Mouse (Mus musculus) adrenal gland, adult 18-20 months (tissue): ENCODE results near the gene Btbd1. TPM values are rescaled to one million over a fixed set of nuclear protein-coding genes. Genes with fewer than 3 reads are reported as not detected.
"Not testable (repeated sequence)": the region's sequence is repeated elsewhere in the genome, so short reads cannot be mapped to it uniquely, and the experiment has no call there.

Experiments
- DNase-seq, 2 experiments: peaks; one replicate each; pipeline ENCODE4 v3.0.0; 2021 to 2022; ENCODE audit warnings: low spot score in 2 of 2
- total RNA-seq, 2 experiments: library from RNA; stranded (reverse); gene quantifications; 1 replicate in 1 of 2; 2 replicates in 1 of 2; pipeline ENCODE4 v1.2.3; 2021

The Btbd1 gene
- total RNA-seq, 2 experiments from 2014 or later: 118 to 124 TPM

GRCm38 (mm10) chr7:81850171-81850570, 20.9 kb upstream of the Btbd1 start:
- DNase-seq: no peak

GRCm38 (mm10) chr7:81849633-81850032, 20.4 kb upstream of the Btbd1 start:
- no peak for DNase-seq

- DNase-seq: no peak
These were observed 20.0 kb upstream of the Btbd1 start for GRCm38 (mm10) chr7:81849214-81849613.

- DNase-seq: no peak
These were observed 18.5 kb upstream of the Btbd1 start for GRCm38 (mm10) chr7:81847777-81848176.

GRCm38 (mm10) chr7:81847010-81847409, 17.8 kb upstream of the Btbd1 start:
- no peak for DNase-seq

- DNase-seq: no peak
These were observed 16.8 kb upstream of the Btbd1 start for GRCm38 (mm10) chr7:81846008-81846407.

GRCm38 (mm10) chr7:81845313-81845712, 16.1 kb upstream of the Btbd1 start:
- DNase-seq: no peak

GRCm38 (mm10) chr7:81844801-81845200, 15.6 kb upstream of the Btbd1 start:
- no peak for DNase-seq

GRCm38 (mm10) chr7:81843903-81844302, 14.7 kb upstream of the Btbd1 start:
- no peak for DNase-seq

GRCm38 (mm10) chr7:81842998-81843397, 13.8 kb upstream of the Btbd1 start:
- DNase-seq: no peak

- no peak for DNase-seq
These were observed 12.9 kb upstream of the Btbd1 start for GRCm38 (mm10) chr7:81842141-81842540.

- no peak for DNase-seq
These were observed 12.2 kb upstream of the Btbd1 start for GRCm38 (mm10) chr7:81841439-81841838.

- DNase-seq: no peak
These were observed 11.5 kb upstream of the Btbd1 start for GRCm38 (mm10) chr7:81840661-81841181.

- DNase-seq: no peak
These were observed 10.5 kb upstream of the Btbd1 start for GRCm38 (mm10) chr7:81839746-81840145.

- not testable (repeated sequence) for DNase-seq
These were observed 8.5 kb upstream of the Btbd1 start for GRCm38 (mm10) chr7:81837771-81838170.

GRCm38 (mm10) chr7:81835430-81835829, 6.2 kb upstream of the Btbd1 start:
- no peak for DNase-seq

GRCm38 (mm10) chr7:81834847-81835246, 5.6 kb upstream of the Btbd1 start:
- DNase-seq: no peak

GRCm38 (mm10) chr7:81828681-81829378, 401 bp downstream of the Btbd1 start:
- DNase-seq: peak; percentile 65 to 69

- DNase-seq: no peak
These were observed 1.2 kb downstream of the Btbd1 start for GRCm38 (mm10) chr7:81827806-81828667.

- peak in 1 of 2 experiments; percentile 27 for DNase-seq
These were observed 3.9 kb downstream of the Btbd1 start for GRCm38 (mm10) chr7:81825381-81825780.

GRCm38 (mm10) chr7:81824906-81825305, 4.3 kb downstream of the Btbd1 start:
- no peak for DNase-seq

- DNase-seq: no peak
These were observed 23.2 kb downstream of the Btbd1 start for GRCm38 (mm10) chr7:81806067-81806466.
